In the genomic region with DNA sequence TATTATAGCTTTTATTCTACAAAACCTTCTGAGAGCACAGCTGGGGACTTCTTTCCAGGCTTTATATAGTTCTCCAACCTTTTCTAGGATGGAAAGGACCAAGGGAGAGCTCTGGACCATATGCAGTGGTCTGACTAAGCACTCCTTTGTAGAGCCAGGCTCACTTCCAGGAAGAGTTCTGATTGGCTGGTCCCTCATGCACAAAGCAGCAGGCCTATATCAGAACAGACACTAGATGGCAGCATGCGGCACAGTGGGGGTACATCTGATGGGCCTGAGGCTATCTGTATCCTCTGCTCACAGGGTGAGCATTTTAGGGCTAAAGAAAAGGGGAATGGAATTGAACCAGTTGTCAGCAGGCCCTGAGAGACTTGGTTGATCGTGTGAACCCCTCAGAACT, we compare ENCODE assay signal across 9 mouse cellular contexts. TPM values are rescaled to one million over a fixed set of nuclear protein-coding genes. Genes with fewer than 3 reads are reported as not detected.
DNase-seq lines count a peak whose midpoint lies in the region; ATAC-seq and TF ChIP-seq lines count a peak whose summit lies in the region.
"Had no signal": no experiment of that assay in that cellular context is flagged by ENCODE, and none has a peak within 500 bp of the region (broad histone marks: within the 10 kb centered on the region; RNA-seq: fewer than 3 reads in every experiment).

No protein-coding gene starts in this region.

- WGBS in forebrain, postnatal 0 days: 26% methylated on average over 2 of the region's 2 CpGs
- WGBS in hindbrain, embryonic 16.5 days: 21% methylated on average over 2 of the region's 2 CpGs

- peak; percentile 77 for ATAC-seq in forebrain, postnatal 0 days
- peak; percentile 45; the same call in 1 of the 2 replicates for ATAC-seq in hindbrain, embryonic 16.5 days

- no peak overlapping the region for H3K9ac ChIP-seq in forebrain, postnatal 0 days
- no peak overlapping the region for H3K9ac ChIP-seq in hindbrain, embryonic 16.5 days (ENCODE audit: low read depth, low read length)
- H3K9ac ChIP-seq: lung, embryonic 15.5 days had no signal

- TF ChIP-seq CTCF in forebrain, postnatal 0 days (IDR thresholded peaks at IDR 0.05; ENCODE audit: low read depth): peak; percentile 78

- H3K4me3 ChIP-seq in forebrain, postnatal 0 days (ENCODE audit: low read depth, low read length): no peak overlapping the region
- no peak overlapping the region for H3K4me3 ChIP-seq in hindbrain, embryonic 16.5 days (ENCODE audit: low read length)
- H3K4me3 ChIP-seq: lung, embryonic 15.5 days had no signal

- no peak overlapping the region for H3K27ac ChIP-seq in forebrain, postnatal 0 days (ENCODE audit: low read depth, low read length)
- no peak overlapping the region for H3K27ac ChIP-seq in hindbrain, embryonic 16.5 days (ENCODE audit: low read depth, low read length)
- H3K27ac ChIP-seq: lung, embryonic 15.5 days had no signal

- no peaks in the 10 kb centered on the region for H3K9me3 ChIP-seq in forebrain, postnatal 0 days (ENCODE audit: low read length)
- H3K9me3 ChIP-seq in hindbrain, embryonic 16.5 days (ENCODE audit: control insufficient read depth, low read length): 0 out of 2 replicates have a peak, but pooled peaks cover 2% of the 10 kb centered on the region
- H3K9me3 ChIP-seq: lung, embryonic 15.5 days had no signal

- H3K4me1 ChIP-seq in forebrain, postnatal 0 days (ENCODE audit: insufficient read depth): no peaks in the 10 kb centered on the region
- H3K4me1 ChIP-seq in hindbrain, embryonic 16.5 days (ENCODE audit: control insufficient read depth, insufficient read depth, low read depth, low read length): peaks cover 4% of the 10 kb centered on the region; the same call in 1 of the 2 replicates
- H3K4me1 ChIP-seq: lung, embryonic 15.5 days had no signal

- peak; percentile 65 for DNase-seq in Muller cell, postnatal 12 days (ENCODE audit: inconsistent ontology term)
- DNase-seq in cerebellum, adult 11 months: peak; percentile 70
- peak; percentile 68 for DNase-seq in forebrain, postnatal 0 days
- peak; percentile 52 to 79 for DNase-seq in layer of hippocampus, postnatal 25 days (ENCODE audit: extremely low spot score in 1 of 2, low spot score in 1 of 2)
- DNase-seq in lung, postnatal 36 days: peak; percentile 80
- DNase-seq in right cerebral cortex, postnatal 25 days: peak; percentile 81
- peak; percentile 34 for DNase-seq in yolk sac, embryonic 10.5 days (ENCODE audit: low spot score)

- no peaks in the 10 kb centered on the region for H3K27me3 ChIP-seq in forebrain, postnatal 0 days (ENCODE audit: insufficient read depth, low read length)
- no peaks in the 10 kb centered on the region for H3K27me3 ChIP-seq in hindbrain, embryonic 16.5 days (replicated peaks; ENCODE audit: control insufficient read depth, insufficient read depth, low read length)
- H3K27me3 ChIP-seq: lung, embryonic 15.5 days had no signal

- no peaks in the 10 kb centered on the region for H3K36me3 ChIP-seq in forebrain, postnatal 0 days (ENCODE audit: insufficient read depth)
- H3K36me3 ChIP-seq in hindbrain, embryonic 16.5 days (ENCODE audit: control insufficient read depth, insufficient read depth, low read length): no peaks in the 10 kb centered on the region
- H3K36me3 ChIP-seq: lung, embryonic 15.5 days had no signal

- H3K4me2 ChIP-seq in forebrain, postnatal 0 days (ENCODE audit: low read depth): no peak overlapping the region
- H3K4me2 ChIP-seq in hindbrain, embryonic 16.5 days (ENCODE audit: low read length): no peak overlapping the region
- H3K4me2 ChIP-seq: lung, embryonic 15.5 days had no signal

RNA-seq across cellular contexts. Expression of gene 4930564D02Rik, which starts 47.6 kb away (rescaled TPM):
- total RNA-seq in forebrain, postnatal 0 days (2014; rRNA removed): not detected in 2 replicates
- polyA plus RNA-seq in forebrain, postnatal 0 days (2015; fragmentation: Nextera tagmentation; extraction: Ambion mirVana): not detected in 2 replicates
- not detected in 2 replicates for polyA plus RNA-seq in hindbrain, embryonic 16.5 days (2015; fragmentation: Nextera tagmentation; extraction: Ambion mirVana)
- total RNA-seq in layer of hippocampus, postnatal 25 days (2021): not detected
- polyA plus RNA-seq: lung, embryonic 15.5 days had no signal
